16 mouse cellular contexts compared by ENCODE assay signal in genomic region chr2:164438257-164438656, GRCm38 (mm10). TPM values are rescaled to one million over a fixed set of nuclear protein-coding genes. Genes with fewer than 3 reads are reported as not detected.
DNase-seq lines count a peak whose midpoint lies in the region; ATAC-seq lines count a peak whose summit lies in the region.
"Had no signal": no experiment of that assay in that cellular context is flagged by ENCODE, and none has a peak within 500 bp of the region (broad histone marks: within the 10 kb centered on the region; RNA-seq: fewer than 3 reads in every experiment).

No protein-coding gene starts in this region.

- 0 out of 2 replicates have a peak overlapping the region, but pooled peaks have one; percentile 19 for H3K9ac ChIP-seq in heart, embryonic 13.5 days
- no peak overlapping the region for H3K9ac ChIP-seq in heart, embryonic 11.5 days (ENCODE audit: low read depth, low read length)
- H3K9ac ChIP-seq in liver, embryonic 16.5 days (ENCODE audit: low read depth, low read length) = no peak overlapping the region

- H3K4me3 ChIP-seq in heart, embryonic 13.5 days = no peak overlapping the region
- no peak overlapping the region for H3K4me3 ChIP-seq in heart, embryonic 11.5 days (ENCODE audit: low read depth, low read length)
- no peak overlapping the region; the same call in 1 of the 2 replicates for H3K4me3 ChIP-seq in liver, embryonic 16.5 days (ENCODE audit: low read depth, low read length)

- peaks cover 89% of the 10 kb centered on the region for H3K4me1 ChIP-seq in heart, embryonic 13.5 days
- H3K4me1 ChIP-seq in heart, embryonic 11.5 days (ENCODE audit: control insufficient read depth, insufficient read depth, low read length) = peaks cover 56% of the 10 kb centered on the region
- H3K4me1 ChIP-seq in liver, embryonic 16.5 days (ENCODE audit: control insufficient read depth, low read depth, low read length) = peaks cover 2% of the 10 kb centered on the region; the same call in 1 of the 2 replicates

- peaks cover 7% of the 10 kb centered on the region; the same call in 1 of the 2 replicates for H3K27me3 ChIP-seq in heart, embryonic 13.5 days (replicated peaks)
- H3K27me3 ChIP-seq in heart, embryonic 11.5 days (ENCODE audit: control insufficient read depth, insufficient read depth, low read length) = no peaks in the 10 kb centered on the region
- peaks cover 14% of the 10 kb centered on the region for H3K27me3 ChIP-seq in liver, embryonic 16.5 days (ENCODE audit: control insufficient read depth, insufficient read depth, low read depth, low read length)

- H3K9me3 ChIP-seq in heart, embryonic 13.5 days = no peaks in the 10 kb centered on the region
- H3K9me3 ChIP-seq in heart, embryonic 11.5 days (replicated peaks; ENCODE audit: control insufficient read depth, low read length) = no peaks in the 10 kb centered on the region
- H3K9me3 ChIP-seq in liver, embryonic 16.5 days (replicated peaks; ENCODE audit: control insufficient read depth, low read length) = no peaks in the 10 kb centered on the region

- H3K4me2 ChIP-seq in heart, embryonic 13.5 days = no peak overlapping the region
- no peak overlapping the region; the same call in 1 of the 2 replicates for H3K4me2 ChIP-seq in heart, embryonic 11.5 days
- peak overlapping the region; percentile 12; the same call in 1 of the 2 replicates for H3K4me2 ChIP-seq in liver, embryonic 16.5 days (ENCODE audit: low read depth, low read length)

- H3K36me3 ChIP-seq in heart, embryonic 13.5 days = no peaks in the 10 kb centered on the region
- H3K36me3 ChIP-seq in heart, embryonic 11.5 days (ENCODE audit: control insufficient read depth, insufficient read depth, low read length) = no peaks in the 10 kb centered on the region
- no peaks in the 10 kb centered on the region for H3K36me3 ChIP-seq in liver, embryonic 16.5 days (ENCODE audit: control insufficient read depth, insufficient read depth)

- H3K27ac ChIP-seq in heart, embryonic 13.5 days (replicated peaks) = no peak overlapping the region
- no peak overlapping the region for H3K27ac ChIP-seq in heart, embryonic 11.5 days (ENCODE audit: low read depth, low read length)
- H3K27ac ChIP-seq in liver, embryonic 16.5 days (ENCODE audit: low read length) = no peak overlapping the region; the same call in none of the 2 replicates

- 52% methylated on average over 7 of the region's 8 CpGs for WGBS in heart, embryonic 13.5 days
- 44% methylated on average over 8 of the region's 8 CpGs for WGBS in heart, embryonic 11.5 days (ENCODE audit: insufficient replicate concordance)
- WGBS in liver, embryonic 16.5 days (ENCODE audit: insufficient replicate concordance) = 36% methylated on average over 8 of the region's 8 CpGs

- ATAC-seq in heart, embryonic 13.5 days (ENCODE audit: extremely low read depth, insufficient number of reproducible peaks, low FRiP score, low TSS enrichment) = no peak
- no peak for ATAC-seq in heart, embryonic 11.5 days (replicated peaks; ENCODE audit: insufficient number of reproducible peaks, low FRiP score, low TSS enrichment)
- peak; percentile 33 for ATAC-seq in liver, embryonic 16.5 days (ENCODE audit: low read depth)

- DNase-seq in urinary bladder, postnatal 14 days (ENCODE audit: low spot score) = peak; percentile 69
- no peak for DNase-seq in urinary bladder, postnatal 4 days (ENCODE audit: low spot score in 2 of 2)
- DNase-seq in testis, postnatal 10 days (ENCODE audit: low spot score) = no peak
- DNase-seq in thymus, postnatal 36 days = no peak
- no peak for DNase-seq in ovary, postnatal 10 days (ENCODE audit: low spot score)
- DNase-seq: adrenal gland, adult 8-10 months; embryo, embryonic 11 days; heart, postnatal 14 days; right cerebral cortex, adult 18-20 months had no signal

RNA-seq across cellular contexts. Expression of gene Sdc4, which starts 5.4 kb away (rescaled TPM):
- 36.6 and 46.5 TPM in 2 replicates for polyA plus RNA-seq in heart, embryonic 13.5 days (2015; fragmentation: Nextera tagmentation; extraction: Ambion mirVana)
- 33.9 and 34.6 TPM in 2 replicates for polyA plus RNA-seq in heart, embryonic 11.5 days (2014; fragmentation: Nextera tagmentation; extraction: Ambion mirVana)
- polyA plus RNA-seq in liver, embryonic 16.5 days (2015; fragmentation: Nextera tagmentation; extraction: Ambion mirVana) = 70.1 and 72.5 TPM in 2 replicates

RNA-seq across cellular contexts. Expression of gene Sys1, which starts 18.5 kb away (rescaled TPM):
- 37.2 and 43.0 TPM in 2 replicates for polyA plus RNA-seq in heart, embryonic 13.5 days (2015; fragmentation: Nextera tagmentation; extraction: Ambion mirVana)
- polyA plus RNA-seq in heart, embryonic 11.5 days (2014; fragmentation: Nextera tagmentation; extraction: Ambion mirVana) = 37.0 and 42.3 TPM in 2 replicates
- polyA plus RNA-seq in liver, embryonic 16.5 days (2015; fragmentation: Nextera tagmentation; extraction: Ambion mirVana) = 24.5 and 24.8 TPM in 2 replicates

RNA-seq across cellular contexts. Expression of gene Gm20458, which starts 22.5 kb away (rescaled TPM):
- 8.7 and 11.7 TPM in 2 replicates for polyA plus RNA-seq in heart, embryonic 13.5 days (2015; fragmentation: Nextera tagmentation; extraction: Ambion mirVana)
- polyA plus RNA-seq in heart, embryonic 11.5 days (2014; fragmentation: Nextera tagmentation; extraction: Ambion mirVana) = 4.8 and 8.4 TPM in 2 replicates
- 4.6 and 5.6 TPM in 2 replicates for polyA plus RNA-seq in liver, embryonic 16.5 days (2015; fragmentation: Nextera tagmentation; extraction: Ambion mirVana)

RNA-seq across cellular contexts. Expression of gene Matn4, which starts 33.3 kb away (rescaled TPM):
- 5.2 and 7.7 TPM in 2 replicates for polyA plus RNA-seq in heart, embryonic 13.5 days (2015; fragmentation: Nextera tagmentation; extraction: Ambion mirVana)
- 0.34 and 0.77 TPM in 2 replicates for polyA plus RNA-seq in heart, embryonic 11.5 days (2014; fragmentation: Nextera tagmentation; extraction: Ambion mirVana)
- polyA plus RNA-seq in liver, embryonic 16.5 days (2015; fragmentation: Nextera tagmentation; extraction: Ambion mirVana) = 0.09 and 0.12 TPM in 2 replicates

RNA-seq across cellular contexts. Expression of gene Trp53tg5, which starts 35.3 kb away (rescaled TPM):
- not detected in 2 replicates for polyA plus RNA-seq in heart, embryonic 13.5 days (2015; fragmentation: Nextera tagmentation; extraction: Ambion mirVana)
- polyA plus RNA-seq in heart, embryonic 11.5 days (2014; fragmentation: Nextera tagmentation; extraction: Ambion mirVana) = not detected in 2 replicates
- not detected in 2 replicates for polyA plus RNA-seq in liver, embryonic 16.5 days (2015; fragmentation: Nextera tagmentation; extraction: Ambion mirVana)
- polyA plus RNA-seq: frontal cortex, adult 2 months; gonadal fat pad, adult 2 months; midbrain, postnatal 0 days; neural tube, embryonic 14.5 days had no signal
